Mouse (Mus musculus) lung, adult 2 months (tissue): ENCODE measurements around the gene Procr.

Source experiments
- CTCF ChIP-seq: fragments of 200-500 bp; IDR thresholded peaks from 2 replicates; pipeline ENCODE4 v1.5.1; 2011; ENCODE audit warnings: mild to moderate bottlenecking, low read length, control low read depth; ENCODE audit not compliant: insufficient read depth
- POLR2A ChIP-seq: fragments of 200-500 bp; IDR thresholded peaks from 2 replicates; pipeline ENCODE4 v1.6.1; 2011; ENCODE audit warnings: low read depth, mild to moderate bottlenecking, control low read depth, low read length, borderline replicate concordance; ENCODE audit errors: extremely low read depth

DNA sequence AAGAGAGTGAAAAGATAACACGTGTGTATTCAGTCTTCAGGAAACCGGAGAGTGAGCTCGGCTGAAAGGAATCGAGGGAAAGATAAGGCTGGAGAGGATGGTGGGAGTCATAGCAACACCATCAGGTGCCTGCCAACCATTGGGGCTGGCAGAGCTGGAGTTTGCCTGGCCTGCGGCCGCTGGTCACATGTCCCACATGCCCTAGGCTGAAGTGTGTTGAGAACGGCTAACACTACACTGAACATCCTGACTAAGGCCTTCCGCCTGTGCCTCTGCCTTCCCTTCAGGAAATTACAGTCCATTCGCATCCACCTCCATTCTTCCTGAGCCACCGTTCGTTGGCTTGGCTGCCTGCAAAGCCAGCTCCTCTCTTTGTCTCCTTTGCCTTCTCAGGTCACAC, 8.7 kb upstream of the Procr start:
- TF ChIP-seq CTCF = no peak
- TF ChIP-seq POLR2A = no peak
